Mouse (Mus musculus): ENCODE results near the gene Chia1. TPM values are rescaled to one million over a fixed set of nuclear protein-coding genes. Genes with fewer than 3 reads are reported as not detected.
"Not testable (repeated sequence)": the region's sequence is repeated elsewhere in the genome, so short reads cannot be mapped to it uniquely, and the experiment has no call there.

Chia1 gene
- polyA plus RNA-seq (2016; fragmentation: Nextera tagmentation; extraction: Ambion mirVana) = 0.36 TPM in 1 of 2 replicates, not detected in the other

DNA sequence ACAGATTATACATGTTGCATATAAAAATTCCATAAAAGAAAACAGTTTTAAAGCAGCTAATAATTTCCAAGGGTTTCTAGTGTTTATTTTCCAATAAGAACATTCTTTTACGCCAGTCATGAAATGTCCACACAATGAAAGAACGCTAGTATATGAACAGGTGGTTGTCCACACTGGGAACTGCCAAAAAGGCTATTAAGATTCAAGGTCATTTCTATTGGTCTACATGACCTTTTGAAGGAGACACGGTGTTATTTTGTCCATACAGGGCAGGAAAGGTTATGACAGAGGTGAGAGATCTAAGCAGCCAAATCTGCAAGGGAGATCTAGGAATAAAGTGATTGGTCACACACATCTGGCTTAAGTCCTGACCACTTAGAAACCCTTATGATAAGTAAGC, at the start of gene Chia1:
Gene Chia1, plus strand, starts transcription at position 301 of the 400 bp plus-strand sequence.
- WGBS = 81% methylated on average over 3 of the region's 3 CpGs
- Histone ChIP-seq H3K27ac (no peak within 1 kb of the TSS), H3K27me3 (no peaks in the 10 kb centered on the region), H3K4me1 (no peaks in the 10 kb centered on the region), H3K4me2 (no peak within 1 kb of the TSS), H3K4me3 (replicated peaks) (no peak within 1 kb of the TSS), H3K9ac (no peak within 1 kb of the TSS), H3K36me3 (replicated peaks) (no peaks in the 10 kb centered on the region), H3K9me3 (no peaks in the 10 kb centered on the region)
- no peak for ATAC-seq (ENCODE audit: low FRiP score)

DNA sequence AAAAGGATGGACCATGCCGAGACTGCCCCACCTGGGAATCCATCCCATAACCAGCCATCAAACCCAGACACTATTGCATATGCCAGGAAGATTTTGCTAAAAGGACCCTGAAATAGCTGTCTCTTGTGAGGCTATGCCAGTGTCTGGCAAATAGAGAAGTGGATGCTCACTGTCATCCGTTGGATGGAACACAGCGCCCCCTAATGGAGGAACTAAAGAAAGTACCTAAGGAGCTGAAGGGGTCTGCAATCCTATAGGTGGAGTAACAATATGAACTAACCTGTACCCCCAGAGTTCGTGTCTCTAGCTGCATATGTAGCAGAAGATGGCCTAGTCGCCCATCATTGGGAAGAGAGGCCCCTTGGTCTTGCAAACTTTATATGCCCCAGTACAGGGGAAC, 45.3 kb upstream of the Chia1 start:
- not testable (repeated sequence) for H3K4me2 ChIP-seq; ATAC-seq (ENCODE audit: low FRiP score); H3K9ac ChIP-seq; H3K36me3 ChIP-seq (replicated peaks); H3K27me3 ChIP-seq; H3K27ac ChIP-seq; H3K4me3 ChIP-seq (replicated peaks); H3K9me3 ChIP-seq; H3K4me1 ChIP-seq
- 47% methylated on average over 5 of the region's 5 CpGs for WGBS

DNA sequence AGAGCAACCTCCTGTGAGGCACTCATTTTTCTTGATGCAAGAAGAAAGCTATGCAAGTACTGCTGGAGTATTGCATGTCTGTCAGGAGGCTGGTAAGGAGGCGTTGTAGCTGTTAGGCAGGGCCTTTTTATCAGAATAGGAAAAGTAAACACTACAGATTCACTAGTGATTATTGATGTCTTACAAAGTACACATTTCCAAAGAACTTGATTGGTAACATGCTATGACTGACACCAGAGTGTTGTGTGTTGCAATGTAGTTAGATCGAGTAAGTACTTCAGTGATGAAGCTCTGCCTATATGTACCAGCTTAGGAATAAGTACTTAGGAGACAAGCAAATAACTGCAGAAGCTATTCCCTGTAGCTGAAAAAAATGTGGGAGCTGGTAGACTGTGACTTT, 42.0 kb upstream of the Chia1 start:
- Histone ChIP-seq H3K27me3 (no peaks in the 10 kb centered on the region), H3K4me1 (no peaks in the 10 kb centered on the region), H3K27ac (no peak overlapping the region), H3K4me3 (replicated peaks) (no peak overlapping the region), H3K4me2 (no peak overlapping the region), H3K36me3 (replicated peaks) (no peaks in the 10 kb centered on the region), H3K9me3 (no peaks in the 10 kb centered on the region), H3K9ac (no peak overlapping the region)
- no peak for ATAC-seq (ENCODE audit: low FRiP score)
- 91% methylated on average over 2 of the region's 2 CpGs for WGBS

DNA sequence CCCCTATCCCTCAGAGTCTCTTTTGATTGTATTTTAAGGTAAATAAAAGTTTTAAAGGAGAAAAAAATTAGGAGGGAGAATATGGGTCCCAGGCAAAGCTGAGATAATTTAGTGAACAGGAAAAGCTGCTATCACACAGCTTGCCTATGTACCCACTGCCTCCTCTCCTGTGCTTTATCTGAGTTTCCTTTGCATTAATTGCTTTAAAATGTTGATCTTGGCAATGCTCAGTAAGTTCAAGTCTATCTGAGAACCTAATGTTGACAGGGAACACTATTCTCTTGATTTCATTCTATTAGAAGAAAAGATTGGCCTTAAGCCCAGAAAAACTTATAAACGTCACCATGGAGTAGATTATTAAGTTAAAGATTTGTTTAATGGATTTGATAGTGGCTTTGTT, 38.2 kb upstream of the Chia1 start:
- WGBS = 79% methylated on average over 1 of the region's 1 CpGs
- ATAC-seq (ENCODE audit: low FRiP score) = no peak

DNA sequence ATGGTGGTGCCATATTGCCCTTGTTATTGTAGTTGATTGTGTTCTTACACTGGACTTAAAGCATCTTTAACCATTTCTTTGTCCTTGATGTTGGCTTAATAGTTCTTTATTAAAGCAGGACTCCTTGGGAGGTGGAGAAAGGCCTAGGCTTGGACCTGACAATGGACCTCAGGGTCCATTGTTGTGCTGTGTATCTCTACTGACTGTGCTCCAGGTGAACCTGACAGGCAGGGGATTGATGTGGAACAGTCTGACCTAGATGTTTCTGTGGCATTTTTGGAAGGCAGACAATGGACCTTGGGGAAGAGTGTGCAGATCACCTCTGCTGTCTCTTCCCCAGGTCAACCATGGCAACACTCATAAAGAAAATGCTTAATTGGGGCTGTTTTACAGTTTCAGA, 14.0 kb downstream of the Chia1 start:
- no peaks in the 10 kb centered on the region for H3K4me1 ChIP-seq
- no peaks in the 10 kb centered on the region for H3K36me3 ChIP-seq (replicated peaks)
- H3K27me3 ChIP-seq = no peaks in the 10 kb centered on the region
- no peak overlapping the region for H3K4me2 ChIP-seq
- no peak overlapping the region for H3K27ac ChIP-seq
- no peaks in the 10 kb centered on the region; the same call in 1 of the 2 replicates for H3K9me3 ChIP-seq
- no peak overlapping the region for H3K9ac ChIP-seq
- H3K4me3 ChIP-seq (replicated peaks) = no peak overlapping the region
- no peak for ATAC-seq (ENCODE audit: low FRiP score)

More for the DNA sequence above, 38.2 kb upstream of the Chia1 start:
- H3K27me3 ChIP-seq = no peaks in the 10 kb centered on the region
- H3K9ac ChIP-seq = no peak overlapping the region
- no peaks in the 10 kb centered on the region for H3K9me3 ChIP-seq
- H3K4me2 ChIP-seq = no peak overlapping the region
- H3K27ac ChIP-seq = no peak overlapping the region
- no peak overlapping the region for H3K4me3 ChIP-seq (replicated peaks)
- no peaks in the 10 kb centered on the region for H3K4me1 ChIP-seq
- no peaks in the 10 kb centered on the region for H3K36me3 ChIP-seq (replicated peaks)

DNA sequence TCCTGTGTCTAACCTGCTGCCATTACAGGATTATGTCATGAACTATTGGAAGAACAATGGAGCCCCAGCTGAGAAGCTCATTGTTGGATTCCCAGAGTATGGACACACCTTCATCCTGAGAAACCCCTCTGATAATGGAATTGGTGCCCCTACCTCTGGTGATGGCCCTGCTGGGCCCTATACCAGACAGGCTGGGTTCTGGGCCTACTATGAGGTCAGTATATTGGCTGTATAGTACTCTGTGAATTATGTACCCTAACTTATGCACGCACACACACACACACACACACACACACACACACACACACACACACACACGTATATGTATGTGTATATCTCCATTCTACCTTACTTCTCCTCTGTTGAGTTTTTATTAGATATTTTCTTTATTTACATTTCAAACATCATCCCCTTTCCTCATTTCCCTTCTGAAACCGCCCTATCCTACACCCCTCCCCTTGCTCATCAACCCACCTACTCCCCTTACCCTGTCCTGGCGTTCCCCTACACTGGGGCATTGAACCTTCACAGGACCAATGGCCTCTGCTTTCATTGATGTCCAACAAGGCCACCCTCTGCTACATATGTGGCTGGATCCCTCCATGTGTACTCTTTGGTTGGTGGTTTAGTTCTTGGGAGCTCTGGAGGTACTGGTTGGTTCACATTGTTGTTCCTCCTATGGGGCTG, 15.9 kb downstream of the Chia1 start:
- WGBS = 80% methylated on average over 4 of the region's 4 CpGs
- Histone ChIP-seq H3K27me3 (no peaks in the 10 kb centered on the region), H3K4me2 (no peak overlapping the region), H3K9me3 (no peaks in the 10 kb centered on the region; the same call in 1 of the 2 replicates), H3K36me3 (replicated peaks) (no peaks in the 10 kb centered on the region), H3K27ac (no peak overlapping the region), H3K4me3 (replicated peaks) (no peak overlapping the region), H3K9ac (no peak overlapping the region), H3K4me1 (no peaks in the 10 kb centered on the region)
- ATAC-seq (ENCODE audit: low FRiP score) = peak; percentile 45

DNA sequence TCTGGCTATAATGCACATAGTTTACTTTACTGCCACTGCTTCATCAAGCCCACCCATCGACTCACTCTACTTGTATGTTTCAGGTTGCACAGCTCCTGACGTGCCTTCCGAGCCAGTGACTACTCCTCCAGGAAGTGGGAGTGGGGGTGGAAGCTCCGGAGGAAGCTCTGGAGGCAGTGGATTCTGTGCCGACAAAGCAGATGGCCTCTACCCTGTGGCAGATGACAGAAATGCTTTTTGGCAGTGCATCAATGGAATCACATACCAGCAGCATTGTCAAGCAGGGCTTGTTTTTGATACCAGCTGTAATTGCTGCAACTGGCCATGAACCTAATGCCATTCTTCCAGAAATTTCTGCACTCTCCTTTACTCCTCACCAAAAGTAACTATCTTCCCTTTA, 18.7 kb downstream of the Chia1 start:
- no peak overlapping the region for H3K9ac ChIP-seq
- no peaks in the 10 kb centered on the region for H3K4me1 ChIP-seq
- no peaks in the 10 kb centered on the region for H3K36me3 ChIP-seq (replicated peaks)
- no peak overlapping the region for H3K4me3 ChIP-seq (replicated peaks)
- 82% methylated on average over 5 of the region's 5 CpGs for WGBS
- no peaks in the 10 kb centered on the region for H3K27me3 ChIP-seq
- ATAC-seq (ENCODE audit: low FRiP score) = peak; percentile 45; the same call in 1 of the 2 replicates
- no peaks in the 10 kb centered on the region for H3K9me3 ChIP-seq
- H3K4me2 ChIP-seq = no peak overlapping the region
- H3K27ac ChIP-seq = no peak overlapping the region

DNA sequence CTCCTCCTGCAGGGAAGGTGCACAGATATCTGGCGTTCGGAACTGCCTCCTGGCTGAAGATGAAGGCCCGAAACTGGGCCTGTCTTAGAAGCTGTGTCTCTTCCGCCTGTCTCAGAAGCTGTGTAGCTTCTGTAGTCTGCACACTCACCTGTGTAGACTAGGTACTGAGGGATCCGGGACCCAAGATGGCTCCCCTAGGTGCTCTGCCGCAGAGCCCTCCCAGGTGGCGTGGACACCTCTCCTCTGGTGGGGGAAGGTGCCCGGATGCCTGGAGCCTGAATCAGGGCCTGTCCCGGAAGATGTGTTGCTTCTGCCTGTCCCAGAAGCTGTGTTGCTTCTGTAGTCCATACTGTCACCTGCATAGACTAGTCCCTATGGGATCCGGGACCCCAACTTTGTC, 31.1 kb downstream of the Chia1 start:
- Histone ChIP-seq H3K4me1 (no peaks in the 10 kb centered on the region), H3K9me3 (peaks cover 6% of the 10 kb centered on the region; the same call in 1 of the 2 replicates), H3K4me3 (replicated peaks) (no peak overlapping the region), H3K27ac (no peak overlapping the region), H3K27me3 (no peaks in the 10 kb centered on the region), H3K4me2 (no peak overlapping the region), H3K36me3 (replicated peaks) (no peaks in the 10 kb centered on the region), H3K9ac (no peak overlapping the region)
- 95% methylated on average over 10 of the region's 10 CpGs for WGBS
- no peak for ATAC-seq (ENCODE audit: low FRiP score)

DNA sequence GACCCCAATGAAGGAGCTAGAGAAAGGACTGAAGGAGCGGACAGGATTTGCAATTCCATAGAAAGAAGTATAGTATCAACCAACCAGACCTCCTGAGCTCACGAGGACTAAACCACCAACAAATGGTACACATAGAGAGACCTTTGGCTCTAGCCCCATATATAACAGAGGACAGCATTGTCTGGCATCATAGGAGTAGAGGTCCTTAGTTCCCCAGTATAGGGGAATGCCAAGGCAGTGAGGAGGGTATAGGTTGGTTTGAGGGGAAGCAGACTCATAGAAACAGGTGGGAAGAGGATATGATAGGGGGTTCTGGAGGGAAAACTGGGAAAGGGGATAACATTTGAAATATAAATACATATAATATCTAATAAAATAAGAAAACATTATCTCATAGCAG, 41.4 kb downstream of the Chia1 start:
- no peak for ATAC-seq (ENCODE audit: low FRiP score)
- WGBS = 89% methylated on average over 2 of the region's 2 CpGs

DNA sequence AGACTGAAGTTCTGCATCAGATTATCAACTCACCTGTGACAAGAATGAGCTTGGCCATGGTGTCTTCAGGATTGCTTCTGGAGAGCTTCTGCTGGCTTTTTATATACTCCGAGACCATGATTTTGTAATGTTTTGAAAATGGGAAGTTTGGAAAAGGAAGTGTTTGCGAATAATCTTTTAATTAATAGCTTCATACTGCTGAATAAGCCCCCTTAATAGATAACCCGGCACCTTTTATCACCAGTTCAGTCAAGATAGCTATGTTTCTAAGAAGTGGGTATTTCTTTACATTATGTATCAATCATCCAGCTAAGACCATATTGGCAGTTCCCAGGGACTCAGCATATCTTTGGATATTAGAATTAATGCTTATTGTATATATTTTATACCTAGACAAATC, 54.4 kb downstream of the Chia1 start, which contains the start of gene Chil3:
Gene Chil3, minus strand, starts transcription at position 101 of the 400 bp plus-strand sequence.
- H3K4me1 ChIP-seq = 0 out of 2 replicates have a peak, but pooled peaks cover 6% of the 10 kb centered on the region
- H3K27ac ChIP-seq = no peak within 1 kb of the TSS
- no peaks in the 10 kb centered on the region for H3K27me3 ChIP-seq
- H3K9ac ChIP-seq = no peak within 1 kb of the TSS
- H3K4me2 ChIP-seq = no peak within 1 kb of the TSS
- H3K9me3 ChIP-seq = no peaks in the 10 kb centered on the region
- H3K36me3 ChIP-seq (replicated peaks) = no peaks in the 10 kb centered on the region
- no peak within 1 kb of the TSS for H3K4me3 ChIP-seq (replicated peaks)
- WGBS = 91% methylated on average over 3 of the region's 3 CpGs
- ATAC-seq (ENCODE audit: low FRiP score) = no peak

More for the DNA sequence above, 41.4 kb downstream of the Chia1 start:
- Histone ChIP-seq H3K4me2 (no peak overlapping the region), H3K4me1 (no peaks in the 10 kb centered on the region), H3K4me3 (replicated peaks) (no peak overlapping the region), H3K27me3 (no peaks in the 10 kb centered on the region), H3K9ac (no peak overlapping the region), H3K27ac (no peak overlapping the region), H3K36me3 (replicated peaks) (no peaks in the 10 kb centered on the region), H3K9me3 (no peaks in the 10 kb centered on the region)

DNA sequence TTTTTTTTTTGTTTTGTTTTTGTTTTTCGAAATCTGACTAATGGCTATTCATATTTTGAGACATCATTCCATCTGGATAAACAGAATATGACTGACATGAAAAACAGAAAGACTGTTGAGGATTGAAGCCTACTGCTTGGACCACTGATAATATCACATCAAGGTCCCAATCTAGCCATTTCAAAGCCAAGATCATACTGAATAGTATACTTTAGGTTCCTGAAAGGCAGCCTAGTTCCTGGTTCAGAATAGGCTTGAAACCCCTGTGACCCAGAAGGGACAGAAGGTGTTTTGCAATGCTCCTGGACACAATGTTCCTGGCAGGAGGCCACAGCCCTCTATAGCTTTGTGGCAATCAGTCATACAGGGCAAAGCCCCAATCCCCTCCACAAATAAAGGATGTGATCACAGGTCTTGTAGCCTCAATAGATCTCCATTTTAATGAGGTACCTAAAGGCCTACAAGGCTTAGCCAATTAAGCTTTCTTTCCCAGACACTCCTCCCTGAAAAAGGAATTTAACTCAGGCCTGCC, 57.6 kb downstream of the Chia1 start:
- Histone ChIP-seq H3K36me3 (replicated peaks) (no peaks in the 10 kb centered on the region), H3K4me2 (no peak overlapping the region), H3K27me3 (no peaks in the 10 kb centered on the region), H3K27ac (no peak overlapping the region; the same call in 1 of the 2 replicates), H3K9me3 (no peaks in the 10 kb centered on the region), H3K4me1 (0 out of 2 replicates have a peak, but pooled peaks cover 6% of the 10 kb centered on the region), H3K9ac (no peak overlapping the region), H3K4me3 (replicated peaks) (no peak overlapping the region)
- WGBS = 69% methylated on average over 1 of the region's 1 CpGs
- ATAC-seq (ENCODE audit: low FRiP score) = peak; percentile 75

DNA sequence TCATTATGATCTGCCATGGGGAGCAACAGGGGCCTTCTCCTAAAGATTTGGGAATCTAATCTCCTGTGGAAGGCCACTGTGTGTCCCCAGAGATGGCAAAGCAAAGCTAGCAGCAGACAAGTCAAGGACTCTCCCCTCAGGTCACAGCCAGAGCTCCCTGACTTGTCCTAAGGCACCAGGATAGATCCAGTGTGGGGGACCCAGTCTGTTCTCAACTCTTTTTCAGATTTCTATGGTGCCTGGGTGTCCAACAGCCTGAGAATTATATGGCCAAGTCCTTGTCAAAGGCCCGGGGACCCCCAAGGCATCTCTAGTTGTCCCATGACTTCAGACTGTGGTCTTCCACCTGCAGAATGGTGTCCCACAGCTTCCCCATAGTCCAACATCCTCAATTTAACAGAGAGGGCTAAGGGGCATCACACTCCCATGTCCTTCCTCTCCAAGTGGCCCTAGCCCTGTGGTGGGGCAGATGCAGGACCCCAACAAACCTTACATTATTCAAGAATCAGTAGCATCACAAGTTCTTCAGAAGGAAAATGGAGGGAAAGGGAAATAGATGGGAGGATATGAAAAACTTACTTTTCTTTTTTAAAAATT, 58.2 kb downstream of the Chia1 start:
- H3K4me1 ChIP-seq = 0 out of 2 replicates have a peak, but pooled peaks cover 6% of the 10 kb centered on the region
- WGBS = 79% methylated on average over 1 of the region's 1 CpGs
- H3K9ac ChIP-seq = no peak overlapping the region
- H3K27ac ChIP-seq = no peak overlapping the region; the same call in 1 of the 2 replicates
- H3K9me3 ChIP-seq = no peaks in the 10 kb centered on the region
- H3K4me2 ChIP-seq = no peak overlapping the region
- peak; percentile 51 for ATAC-seq (ENCODE audit: low FRiP score)
- H3K36me3 ChIP-seq (replicated peaks) = no peaks in the 10 kb centered on the region
- no peaks in the 10 kb centered on the region for H3K27me3 ChIP-seq
- no peak overlapping the region for H3K4me3 ChIP-seq (replicated peaks)
